Mouse (Mus musculus) cortical plate, adult 2 months (tissue): Measurements from ENCODE around the gene Nfib.

Experiments
- CTCF ChIP-seq: fragments of 200-500 bp; IDR thresholded peaks from 2 replicates; pipeline ENCODE4 v1.5.1; 2011; ENCODE audit warnings: mild to moderate bottlenecking, control low read depth, low read length; ENCODE audit not compliant: insufficient read depth; ENCODE audit errors: extremely low read depth
- POLR2A ChIP-seq: fragments of 200-500 bp; IDR thresholded peaks from 2 replicates; pipeline ENCODE4 v1.6.1; 2011; ENCODE audit warnings: mild to moderate bottlenecking, low read length, control low read depth; ENCODE audit not compliant: insufficient read depth; ENCODE audit errors: extremely low read depth

DNA sequence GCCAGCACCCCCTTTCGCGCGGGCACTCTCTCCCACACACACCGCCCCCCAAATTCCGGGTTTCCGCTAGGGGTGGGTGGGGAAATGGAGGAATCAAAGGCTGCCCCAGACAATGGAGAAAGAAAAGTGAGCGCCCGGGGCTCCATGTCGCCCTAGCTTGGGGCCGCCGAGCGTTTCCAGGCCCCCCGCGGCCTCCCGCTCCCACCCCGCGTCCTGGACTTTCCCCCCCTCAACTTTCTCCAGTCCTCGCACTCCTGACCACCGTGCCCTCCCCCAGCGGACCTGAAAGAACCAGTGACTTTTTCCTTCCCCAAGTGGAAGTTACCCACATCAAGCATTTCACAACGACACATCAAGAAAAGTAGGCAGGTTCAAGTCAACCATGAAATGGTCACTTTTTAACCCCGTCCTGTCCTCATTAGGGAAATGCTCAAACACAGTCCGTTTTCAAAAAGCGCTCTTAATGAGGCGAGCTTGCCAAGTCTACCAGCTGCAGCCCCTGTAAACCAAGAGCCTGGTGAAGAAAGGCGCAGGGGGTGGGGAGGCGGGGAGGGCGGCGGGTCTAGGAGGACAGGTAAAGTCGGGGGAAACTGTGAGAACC, 198.7 kb downstream of the Nfib start:
- TF ChIP-seq CTCF = no peak
- no peak for TF ChIP-seq POLR2A
